Mouse (Mus musculus): ENCODE measurements around the gene Grik4.

- TF ChIP-seq POLR2A (IDR thresholded peaks at IDR 0.05; ENCODE audit: control insufficient read depth, extremely low read depth, insufficient read depth, low read length, poor library complexity) (no peak), CTCF (IDR thresholded peaks at IDR 0.05; ENCODE audit: borderline replicate concordance, control insufficient read depth, extremely low read depth, insufficient read depth, low read length, poor library complexity) (no peak)
Observed at GRCm38 (mm10) chr9:42646821-42647220, 297.5 kb downstream of the Grik4 start.

Data from thymus, adult 2 months (tissue).